Comparison of ENCODE assay signal across 8 mouse cellular contexts in the genomic region with DNA sequence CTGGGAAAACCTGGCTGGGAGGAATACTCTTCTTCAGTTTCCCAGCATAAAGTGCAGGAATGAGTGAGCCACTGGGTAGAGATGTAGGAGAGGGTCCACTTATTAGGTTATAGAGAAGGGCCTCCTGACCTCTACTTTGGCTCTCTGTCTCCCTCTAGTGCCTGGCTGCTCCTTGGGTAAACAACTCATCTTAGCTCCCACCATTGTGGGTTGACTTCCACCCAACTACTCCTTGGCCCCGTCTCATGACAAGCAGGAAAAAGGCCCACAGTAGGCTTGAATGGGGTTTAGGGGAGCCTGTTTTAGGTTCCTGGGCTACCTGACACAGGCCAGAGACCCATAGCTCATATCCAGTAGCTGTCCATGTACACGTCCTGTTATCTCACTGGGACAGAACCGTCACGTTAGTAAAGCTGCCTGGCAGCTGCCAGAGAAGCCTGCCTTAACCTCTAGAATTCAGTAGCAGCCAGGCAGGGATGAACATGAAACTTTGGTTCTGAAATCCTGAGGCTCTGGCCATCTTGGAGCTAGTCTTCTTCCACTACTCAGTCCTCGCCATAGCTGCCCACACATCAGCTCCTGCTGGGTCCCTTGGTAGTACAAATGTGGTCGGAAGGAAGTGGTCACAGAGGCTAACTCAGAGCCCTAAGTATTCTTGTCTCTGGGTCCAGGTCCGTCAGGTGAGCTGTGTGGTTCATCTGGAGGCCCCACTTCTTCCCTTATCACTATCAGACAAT. TPM values are rescaled to one million over a fixed set of nuclear protein-coding genes. Genes with fewer than 3 reads are reported as not detected.
A peak's percentile ranks its signal among the peaks of the same experiment; 100 is the strongest.
DNase-seq lines count a peak whose midpoint lies in the region; TF ChIP-seq lines count a peak whose summit lies in the region.
"Had no signal": no experiment of that assay in that cellular context is flagged by ENCODE, and none has a peak within 500 bp of the region (broad histone marks: within the 10 kb centered on the region; RNA-seq: fewer than 3 reads in every experiment).

No protein-coding gene starts in this region.

- DNase-seq in layer of hippocampus, adult 2 months (ENCODE audit: low spot score in 2 of 2): no peak
- DNase-seq in layer of hippocampus, postnatal 36 days: no peak
- DNase-seq in NIH3T3 (ENCODE audit: low read depth): peak; percentile 63
- peak; percentile 65 for DNase-seq in embryo, embryonic 11 days
- peak; percentile 61 for DNase-seq in kidney, postnatal 14 days
- no peak for DNase-seq in urinary bladder, postnatal 36 days (ENCODE audit: low spot score in 2 of 2)

- H3K27ac ChIP-seq in layer of hippocampus, adult 2 months: no peak overlapping the region
- H3K27ac ChIP-seq: hindbrain, embryonic 15.5 days had no signal

- H3K4me3 ChIP-seq in layer of hippocampus, adult 2 months: no peak overlapping the region
- no peak overlapping the region for H3K4me3 ChIP-seq in myocyte
- H3K4me3 ChIP-seq: hindbrain, embryonic 15.5 days had no signal

- H3K27me3 ChIP-seq in myocyte (ENCODE audit: control insufficient read depth, insufficient read depth, insufficient read length): no peaks in the 10 kb centered on the region
- H3K27me3 ChIP-seq: hindbrain, embryonic 15.5 days had no signal

- TF ChIP-seq POLR2A in myocyte (IDR thresholded peaks at IDR 0.05; ENCODE audit: insufficient read length, low read depth): no peak

- no peak overlapping the region for H3K4me2 ChIP-seq in myocyte (ENCODE audit: low read depth)
- H3K4me2 ChIP-seq: hindbrain, embryonic 15.5 days had no signal

- H3ac ChIP-seq in myocyte (ENCODE audit: control insufficient read depth, insufficient read length): no peak overlapping the region

- TF ChIP-seq CTCF in layer of hippocampus, adult 2 months (conservative IDR thresholded peaks at IDR 0.05): peak; percentile 79

- H3K79me2 ChIP-seq in myocyte (ENCODE audit: control insufficient read depth, insufficient read depth): no peaks in the 10 kb centered on the region

- no peaks in the 10 kb centered on the region for H3K36me3 ChIP-seq in myocyte (ENCODE audit: control insufficient read depth, insufficient read depth)

TF ChIP-seq in myocyte, 11 proteins besides CTCF, POLR2A, EP300 and RAD21:
- peak; percentile 10 for TF ChIP-seq POLR2AphosphoS2 (IDR thresholded peaks at IDR 0.05; ENCODE audit: insufficient read length, low read depth)
- no peak for TF ChIP-seq TCF12 (IDR thresholded peaks at IDR 0.05; ENCODE audit: insufficient read depth, poor library complexity, severe bottlenecking)

RNA-seq across cellular contexts. Expression of a gene that starts 16.3 kb away (rescaled TPM):
- 10 to 100 TPM; 68.2 to 73.8 TPM for total RNA-seq in layer of hippocampus, adult 2 months (2021)
- total RNA-seq in layer of hippocampus, postnatal 36 days (2021): 10 to 100 TPM; 59.6 to 60.7 TPM
- polyA plus RNA-seq in myocyte (2012; fragmentation: generic; extraction: Trizol): 53.4 TPM

RNA-seq across cellular contexts. Expression of a gene that starts 23.2 kb away (rescaled TPM):
- total RNA-seq in layer of hippocampus, adult 2 months (2021): 10 to 100 TPM; 57.2 to 57.3 TPM
- 10 to 100 TPM; 55.7 to 58.1 TPM for total RNA-seq in layer of hippocampus, postnatal 36 days (2021)
- 46.0 TPM for polyA plus RNA-seq in myocyte (2012; fragmentation: generic; extraction: Trizol)

RNA-seq across cellular contexts. Expression of a gene that starts 24.2 kb away (rescaled TPM):
- 100 to 1,000 TPM; 102 to 103 TPM for total RNA-seq in layer of hippocampus, adult 2 months (2021)
- 100 to 1,000 TPM in 1 of 2 experiments, 10 to 100 TPM in 1; 96.3 to 101 TPM for total RNA-seq in layer of hippocampus, postnatal 36 days (2021)
- polyA plus RNA-seq in myocyte (2012; fragmentation: generic; extraction: Trizol): 7.0 TPM

RNA-seq across cellular contexts. Expression of a gene that starts 30.6 kb away (rescaled TPM):
- total RNA-seq in layer of hippocampus, adult 2 months (2021): 10 to 100 TPM; 11.9 to 12.2 TPM
- total RNA-seq in layer of hippocampus, postnatal 36 days (2021): 10 to 100 TPM; 14.3 to 16.4 TPM
- polyA plus RNA-seq in myocyte (2012; fragmentation: generic; extraction: Trizol): 0.67 TPM

RNA-seq across cellular contexts. Expression of a gene that starts 48.2 kb away (rescaled TPM):
- total RNA-seq in layer of hippocampus, adult 2 months (2021): 100 to 1,000 TPM; 259 to 279 TPM
- 100 to 1,000 TPM; 252 to 275 TPM for total RNA-seq in layer of hippocampus, postnatal 36 days (2021)
- polyA plus RNA-seq in myocyte (2012; fragmentation: generic; extraction: Trizol): 67.7 TPM

Comparison
In these comparisons a context has a peak if more than half of its experiments do, and no peak if none do; other contexts are left out.
1. DNase-seq: peak in NIH3T3 (single experiment), embryo, embryonic 11 days (single experiment) and kidney, postnatal 14 days (single experiment); none in layer of hippocampus, adult 2 months (0 of 2), layer of hippocampus, postnatal 36 days (0 of 2) and urinary bladder, postnatal 36 days (0 of 2).